Mouse (Mus musculus) neural tube, postnatal 0 days (tissue): Measurements from ENCODE around the gene Mrpl50. TPM values are rescaled to one million over a fixed set of nuclear protein-coding genes. Genes with fewer than 3 reads are reported as not detected.

ENCODE experiments used
- polyA plus RNA-seq: library from polyadenylated mRNA; unstranded; fragments of >200 nt; fragmentation: Nextera tagmentation; extraction: Ambion mirVana; gene quantifications from 2 replicates; pipeline ENCODE4 v1.2.1, GENCODE M21; 2015

Mrpl50 gene
- 59.9 and 63.2 TPM in 2 replicates for polyA plus RNA-seq

DNA sequence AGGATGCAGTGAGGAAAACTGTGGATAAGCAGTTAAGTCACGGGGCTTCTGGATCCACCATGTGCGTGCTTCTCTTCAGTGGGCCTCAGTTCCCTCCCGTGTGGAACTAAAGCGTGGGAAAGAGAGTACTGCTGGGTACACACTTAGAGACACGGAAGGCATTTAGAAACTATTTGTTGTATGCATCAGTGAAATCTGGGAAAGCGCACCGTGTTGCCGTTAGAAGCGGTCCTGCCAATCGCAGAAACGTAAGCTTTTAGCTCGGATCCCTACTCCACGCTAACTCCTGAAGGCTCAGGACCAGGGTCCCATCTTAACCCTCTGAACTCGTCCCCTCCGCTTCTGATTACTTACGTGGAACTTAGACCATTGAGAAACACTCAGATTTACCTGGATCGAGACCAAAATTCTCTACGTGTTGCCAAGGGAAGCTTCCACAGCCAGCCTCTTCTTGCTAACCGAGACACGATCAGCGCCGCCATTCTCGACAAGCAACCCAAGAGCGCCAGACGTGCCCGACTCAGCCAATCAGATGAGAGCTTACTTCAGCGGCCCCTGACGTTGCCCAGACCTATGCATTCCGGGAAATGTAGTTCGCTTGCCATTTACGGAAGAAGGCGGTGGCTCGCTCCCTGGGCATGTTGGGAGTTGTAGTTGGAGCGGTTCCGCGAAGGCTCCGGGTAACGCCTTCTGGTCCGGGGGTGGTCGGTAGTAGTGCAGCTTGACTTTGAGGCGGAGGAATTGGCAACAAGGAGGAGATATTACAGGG, at the start of gene Mrpl50, which contains the start of gene Zfp189:
Gene Mrpl50, minus strand, starts transcription at position 522 of the 769 bp plus-strand sequence.
Gene Zfp189, plus strand, starts transcription at position 605 of the 769 bp plus-strand sequence.

DNA sequence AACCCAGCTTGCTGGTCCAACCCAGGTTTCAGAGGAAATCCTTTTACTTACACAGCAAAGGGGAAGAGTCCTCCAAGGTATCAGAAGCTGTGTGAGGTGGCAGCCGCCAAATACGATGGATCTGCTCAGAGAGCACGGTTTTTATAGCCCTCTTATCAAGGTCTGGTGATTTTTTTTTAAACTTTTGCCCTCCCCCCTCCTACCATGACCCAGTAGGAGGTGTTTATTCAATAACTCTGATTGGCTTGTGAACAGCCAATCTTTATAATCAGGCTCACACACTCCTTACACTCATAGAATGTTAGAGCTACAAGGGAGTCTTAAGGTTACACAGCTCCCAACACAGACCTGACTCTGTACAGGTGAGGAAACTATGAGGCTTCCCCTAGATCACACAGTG, 28.5 kb upstream of the Mrpl50 start, which contains the start of gene Aldob:
Gene Aldob, minus strand, starts transcription at position 164 of the 400 bp plus-strand sequence.

DNA sequence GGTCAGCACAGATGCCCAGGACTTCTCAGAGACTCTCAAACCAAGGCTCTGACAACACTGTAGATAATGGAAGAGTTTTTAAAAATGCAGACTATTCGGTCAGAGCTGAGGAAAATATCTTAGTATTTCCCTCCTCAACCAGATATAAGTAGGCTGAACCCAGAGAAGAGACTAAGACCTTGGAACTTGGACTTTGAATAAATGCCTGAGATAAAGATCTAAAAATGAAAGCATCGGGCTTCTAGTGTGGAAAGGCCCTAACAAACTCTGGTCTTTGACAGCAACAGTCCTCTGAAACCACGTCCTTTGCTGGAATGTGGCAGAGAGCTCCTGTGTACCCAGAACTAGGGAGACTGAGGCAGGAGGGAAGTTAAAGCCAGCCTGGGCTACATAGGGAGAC, 14.5 kb downstream of the Mrpl50 start, which contains the start of gene Baat:
Gene Baat, minus strand, starts transcription at position 172 of the 400 bp plus-strand sequence.

DNA sequence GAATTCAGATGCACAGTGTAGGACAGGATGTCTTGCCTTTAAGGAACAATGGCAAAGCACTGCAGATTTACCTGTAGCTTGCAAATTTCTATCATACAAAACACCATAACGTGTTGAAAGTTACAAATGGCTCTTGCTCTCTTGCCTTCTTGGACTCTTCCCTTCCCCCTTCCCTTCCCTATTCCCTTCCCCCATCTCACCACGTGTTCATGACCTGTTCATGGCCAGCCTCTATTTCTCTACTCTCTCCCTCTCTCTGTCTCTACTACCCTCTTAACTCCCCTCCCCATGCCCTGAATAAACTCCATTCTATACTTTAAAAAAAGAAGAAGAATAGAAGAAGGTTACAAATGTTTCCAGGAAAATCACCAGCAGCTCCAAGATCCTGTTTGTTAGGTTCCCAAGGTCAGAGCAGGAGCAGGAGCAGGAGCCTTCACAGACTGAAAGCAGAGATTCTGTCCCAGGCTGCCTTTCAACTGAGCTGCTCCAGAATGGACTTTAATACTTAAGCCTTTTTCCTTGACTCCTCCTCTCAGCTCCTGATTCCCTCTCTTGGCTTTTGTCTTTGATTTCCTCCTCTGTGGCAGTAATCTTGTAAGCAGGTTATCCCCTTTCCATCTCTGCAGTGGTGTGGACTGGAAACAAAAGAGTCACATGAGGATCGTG, 47.3 kb downstream of the Mrpl50 start, which contains the start of gene Acnat1:
Gene Acnat1, minus strand, starts transcription at position 478 of the 666 bp plus-strand sequence.

Other genes with a start within 250 kb of the Mrpl50 start
- not detected in 2 replicates for gene Acnat2, start 112.9 kb downstream of the Mrpl50 start, polyA plus RNA-seq
- gene Acnat1, start 47.2 kb downstream of the Mrpl50 start, polyA plus RNA-seq, result not detected in 2 replicates
- gene Baat, start 14.5 kb downstream of the Mrpl50 start, polyA plus RNA-seq, result not detected in 2 replicates
- 6.2 and 6.6 TPM in 2 replicates for gene Zfp189, start 83 bp upstream of the Mrpl50 start, polyA plus RNA-seq
- gene Aldob, start 28.5 kb upstream of the Mrpl50 start, polyA plus RNA-seq, result 0.67 and 1.2 TPM in 2 replicates
- gene Tmem246, start 76.8 kb upstream of the Mrpl50 start, polyA plus RNA-seq, result 164 and 165 TPM in 2 replicates
- gene Rnf20, start 110.9 kb upstream of the Mrpl50 start, polyA plus RNA-seq, result 40.0 and 42.1 TPM in 2 replicates
- gene Ppp3r2, start 160.9 kb upstream of the Mrpl50 start, polyA plus RNA-seq, result 0.57 and 0.79 TPM in 2 replicates